Mouse (Mus musculus): ENCODE results near the gene Zfp541. TPM values are rescaled to one million over a fixed set of nuclear protein-coding genes. Genes with fewer than 3 reads are reported as not detected.
A peak's percentile ranks its signal among the peaks of the same experiment; 100 is the strongest.

The Zfp541 gene
- polyA plus RNA-seq, 1 experiment from 2014 or later = not detected

DNA sequence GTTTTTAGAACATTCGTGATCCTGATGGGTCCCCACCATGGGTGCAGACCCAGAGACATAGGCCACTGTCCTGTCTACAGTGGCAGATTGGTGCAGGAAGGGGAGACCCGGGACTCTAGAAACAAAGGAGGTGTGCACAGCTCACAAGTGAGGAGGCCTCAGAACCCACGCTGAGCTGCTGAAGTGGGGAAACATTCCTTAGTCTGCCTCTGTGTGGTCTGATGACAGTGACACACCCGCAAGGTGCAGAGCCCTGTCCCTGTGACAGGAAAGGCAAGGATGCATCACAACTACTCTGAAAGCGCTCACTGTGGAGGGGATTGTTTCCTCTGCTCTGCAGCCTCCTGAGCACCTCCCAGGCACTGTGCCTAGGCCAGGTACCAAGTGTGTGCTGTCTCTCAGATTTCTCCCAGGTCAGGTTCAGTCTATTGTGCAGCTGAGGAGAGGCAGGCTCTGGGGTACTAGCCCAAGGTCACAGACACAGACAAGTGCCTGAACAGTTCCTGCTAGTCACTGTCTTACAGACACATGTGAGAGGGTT lies 41.1 kb downstream of the Zfp541 start:
- Histone ChIP-seq H3K36me3 (peaks cover 60% of the 10 kb centered on the region), H3K4me3 (no peak overlapping the region), H3K4me1 (peaks cover 21% of the 10 kb centered on the region), H3K9me3 (replicated peaks) (no peaks in the 10 kb centered on the region), H3K27me3 (ENCODE audit: low read depth, poor library complexity, severe bottlenecking) (no peaks in the 10 kb centered on the region), H3K27ac (replicated peaks) (no peak overlapping the region)
- no peak for DNase-seq (ENCODE audit: low spot score)
- WGBS = 87% methylated on average over 5 of the region's 5 CpGs

DNA sequence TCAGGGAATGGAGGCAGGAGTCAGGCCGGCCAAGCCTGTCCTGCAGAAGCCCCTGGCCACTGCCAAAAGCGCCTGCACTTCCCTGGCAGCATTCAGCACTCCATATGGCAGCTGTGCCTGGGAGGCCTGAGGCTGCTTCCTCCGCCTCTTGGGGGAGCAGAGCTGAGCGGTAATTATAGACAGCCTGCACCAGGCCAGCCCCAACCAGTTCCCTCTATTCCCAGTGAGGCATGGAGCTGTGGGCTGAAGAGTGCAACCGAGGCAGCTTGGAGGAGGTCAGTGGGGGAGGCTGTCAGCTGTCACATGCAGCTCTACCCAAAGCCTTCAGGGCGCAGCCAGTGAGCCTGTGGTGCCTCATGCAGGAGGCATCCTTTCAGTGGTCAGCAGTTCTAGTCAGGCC lies 42.1 kb downstream of the Zfp541 start:
- no peak for DNase-seq (ENCODE audit: low spot score)
- no peak overlapping the region for H3K27ac ChIP-seq (replicated peaks)
- H3K4me3 ChIP-seq = no peak overlapping the region
- H3K9me3 ChIP-seq (replicated peaks) = no peaks in the 10 kb centered on the region
- H3K27me3 ChIP-seq (ENCODE audit: low read depth, poor library complexity, severe bottlenecking) = no peaks in the 10 kb centered on the region
- H3K4me1 ChIP-seq = peaks cover 19% of the 10 kb centered on the region
- peaks cover 70% of the 10 kb centered on the region for H3K36me3 ChIP-seq
- 79% methylated on average over 6 of the region's 6 CpGs for WGBS

DNA sequence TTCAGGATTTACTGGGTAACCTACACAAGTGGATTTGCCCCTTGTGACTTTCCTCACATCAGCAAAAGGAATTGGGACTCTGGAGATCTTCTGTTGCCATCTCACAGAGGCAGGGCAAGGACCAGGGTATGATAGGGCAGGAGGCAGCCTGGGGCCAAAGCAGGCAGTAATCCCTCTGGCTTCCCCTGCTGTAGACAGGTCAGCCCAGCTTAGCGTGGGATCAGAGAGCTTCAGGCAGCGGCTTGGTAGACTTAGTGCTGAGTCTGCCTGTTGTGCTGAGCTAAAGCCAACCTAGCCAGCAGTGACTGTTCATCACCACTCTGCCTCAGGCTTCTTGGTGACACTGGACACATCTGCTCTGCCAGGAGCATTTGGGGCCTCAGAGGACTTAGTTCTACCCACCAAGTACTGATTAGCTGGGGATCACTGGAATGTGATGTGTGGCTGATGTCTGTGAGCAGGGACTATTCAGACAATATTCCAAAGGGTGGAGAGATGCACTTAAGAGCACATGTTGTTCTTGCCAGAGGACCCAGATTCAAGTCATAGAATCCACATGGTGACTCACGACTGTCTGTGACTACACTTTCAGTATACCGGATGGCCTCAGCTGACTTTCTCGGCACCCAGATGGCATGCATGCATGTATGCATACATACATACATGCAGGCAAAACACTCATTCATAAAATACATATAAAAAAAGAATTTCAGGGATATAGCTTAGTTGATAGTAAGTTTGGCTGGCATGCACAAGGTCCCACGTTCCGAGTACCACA lies 43.2 kb downstream of the Zfp541 start:
- Histone ChIP-seq H3K4me3 (no peak overlapping the region), H3K27me3 (ENCODE audit: low read depth, poor library complexity, severe bottlenecking) (no peaks in the 10 kb centered on the region), H3K9me3 (replicated peaks) (no peaks in the 10 kb centered on the region), H3K36me3 (peaks cover 80% of the 10 kb centered on the region), H3K4me1 (peaks cover 10% of the 10 kb centered on the region), H3K27ac (replicated peaks) (no peak overlapping the region)
- DNase-seq (ENCODE audit: low spot score) = no peak
- WGBS = 92% methylated on average over 7 of the region's 7 CpGs

DNA sequence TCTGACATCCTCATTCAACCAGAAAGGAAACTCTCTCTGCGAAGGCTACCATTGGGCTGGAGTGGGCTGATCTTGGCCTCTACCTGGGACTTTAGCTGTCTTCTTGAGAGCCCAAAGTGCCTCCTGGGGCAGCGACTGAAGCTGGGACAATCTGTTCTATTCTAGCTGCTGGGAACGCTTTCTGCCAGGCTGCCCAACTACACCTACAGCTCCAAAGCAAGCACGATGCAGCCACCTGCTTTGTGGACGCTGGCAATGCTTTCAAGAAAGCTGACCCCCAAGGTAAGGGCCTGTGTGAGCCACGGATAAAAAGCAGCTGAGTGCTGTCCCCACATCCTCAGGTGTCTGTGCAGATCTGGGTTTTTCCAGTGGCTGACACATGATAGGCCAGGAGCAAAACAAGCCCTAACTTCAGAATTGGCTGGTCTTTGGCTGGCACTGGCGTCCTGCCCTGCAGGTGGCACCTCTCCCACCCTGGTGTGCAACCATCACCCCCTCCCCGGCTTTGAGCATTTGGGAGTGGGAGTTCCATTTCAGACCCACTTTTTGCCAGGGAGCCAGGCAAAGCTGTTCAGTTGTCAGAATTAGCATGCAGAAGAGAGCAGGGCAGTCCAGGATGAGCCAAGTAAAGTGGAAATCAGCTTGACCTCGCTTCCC lies 47.4 kb downstream of the Zfp541 start:
- no peak overlapping the region for H3K4me3 ChIP-seq
- no peak for DNase-seq (ENCODE audit: low spot score)
- WGBS = 92% methylated on average over 9 of the region's 9 CpGs
- H3K4me1 ChIP-seq = no peaks in the 10 kb centered on the region; the same call in 1 of the 2 replicates
- no peaks in the 10 kb centered on the region for H3K9me3 ChIP-seq (replicated peaks)
- peaks cover 86% of the 10 kb centered on the region for H3K36me3 ChIP-seq
- no peak overlapping the region for H3K27ac ChIP-seq (replicated peaks)
- H3K27me3 ChIP-seq (ENCODE audit: low read depth, poor library complexity, severe bottlenecking) = no peaks in the 10 kb centered on the region

DNA sequence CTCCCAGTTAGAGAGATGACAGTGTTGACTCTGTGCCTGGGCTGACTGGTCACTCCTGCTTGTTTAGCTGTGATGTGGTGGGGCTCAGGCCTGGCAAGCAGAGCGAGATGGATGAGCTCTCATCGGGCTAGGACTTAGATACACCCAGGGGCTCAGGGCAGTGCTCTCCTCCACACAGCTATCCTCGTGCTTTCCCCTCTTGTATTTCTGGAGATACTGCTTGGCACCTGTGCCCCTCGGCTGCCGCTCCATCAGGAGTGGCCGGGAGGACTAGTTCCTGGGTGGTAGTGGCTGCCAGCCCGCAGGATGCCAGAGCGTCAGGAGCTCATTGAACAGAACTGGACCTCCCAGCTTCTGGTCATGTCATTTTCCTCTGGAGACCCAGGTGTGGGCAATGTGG lies 48.5 kb downstream of the Zfp541 start:
- Histone ChIP-seq H3K27me3 (ENCODE audit: low read depth, poor library complexity, severe bottlenecking) (no peaks in the 10 kb centered on the region), H3K9me3 (replicated peaks) (no peaks in the 10 kb centered on the region), H3K27ac (replicated peaks) (no peak overlapping the region), H3K4me1 (no peaks in the 10 kb centered on the region), H3K36me3 (peaks cover 87% of the 10 kb centered on the region), H3K4me3 (no peak overlapping the region)
- no peak for DNase-seq (ENCODE audit: low spot score)
- WGBS = 92% methylated on average over 8 of the region's 8 CpGs

DNA sequence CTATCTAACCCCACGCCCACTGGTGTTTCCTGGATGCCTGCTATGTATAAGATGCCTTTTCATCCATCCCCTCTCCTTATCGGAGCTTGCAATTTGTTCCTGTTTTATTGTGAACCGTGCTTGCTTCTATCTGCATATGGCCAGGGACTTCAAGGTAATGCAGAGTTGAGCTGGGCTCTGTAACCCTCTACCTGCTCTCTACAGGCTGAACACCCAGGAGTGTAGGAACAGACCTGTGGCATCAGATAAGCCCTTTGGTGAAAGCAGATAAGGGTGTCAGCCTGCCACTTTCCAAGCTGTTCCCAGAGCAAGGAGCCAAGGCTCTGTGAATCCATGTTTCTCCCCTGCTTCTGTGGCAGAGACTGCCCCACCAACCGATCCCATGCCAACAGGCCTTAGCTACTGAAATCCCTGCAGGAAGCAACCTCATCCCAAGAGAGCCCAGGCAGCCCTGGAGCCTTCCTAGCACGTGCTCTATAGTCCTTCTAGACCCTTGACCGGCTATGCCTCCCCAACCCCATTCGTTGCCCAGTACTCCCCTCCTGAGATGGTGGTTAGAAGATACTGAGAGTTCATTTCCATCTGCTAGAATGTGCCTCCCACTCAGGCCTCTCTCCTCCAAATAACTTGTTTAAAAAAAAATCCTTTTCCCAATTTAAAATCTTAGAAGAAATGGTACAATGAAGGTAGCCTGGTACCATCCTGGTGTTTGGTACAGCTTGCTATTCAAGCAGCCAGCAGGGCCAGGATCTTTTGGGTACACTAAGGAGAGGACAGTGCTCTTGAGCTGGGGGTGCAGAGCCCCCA lies 49.9 kb downstream of the Zfp541 start:
- Histone ChIP-seq H3K4me3 (no peak overlapping the region), H3K27me3 (ENCODE audit: low read depth, poor library complexity, severe bottlenecking) (no peaks in the 10 kb centered on the region), H3K4me1 (no peaks in the 10 kb centered on the region), H3K27ac (replicated peaks) (no peak overlapping the region), H3K36me3 (peaks cover 96% of the 10 kb centered on the region), H3K9me3 (replicated peaks) (no peaks in the 10 kb centered on the region)
- 92% methylated on average over 7 of the region's 7 CpGs for WGBS
- no peak for DNase-seq (ENCODE audit: low spot score)

DNA sequence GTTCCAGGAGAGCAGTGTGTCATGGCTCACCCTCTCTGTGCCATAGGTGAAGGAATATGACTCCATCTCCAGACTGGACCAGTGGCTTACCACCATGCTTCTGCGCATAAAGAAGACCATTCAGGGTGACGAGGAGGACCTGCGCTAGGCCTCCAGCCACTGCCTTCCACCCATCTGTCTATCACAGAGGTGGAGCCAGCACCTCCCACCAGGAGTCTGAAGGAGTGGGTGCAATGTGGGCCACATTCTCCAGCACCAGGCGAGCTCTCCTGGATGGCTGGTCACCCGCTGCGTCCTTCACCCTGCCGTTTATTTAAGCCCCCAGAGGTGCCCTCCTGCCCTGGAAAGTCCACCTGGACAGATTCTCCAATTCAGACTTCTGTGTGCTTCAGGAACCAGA lies 54.8 kb downstream of the Zfp541 start:
- H3K27me3 ChIP-seq (ENCODE audit: low read depth, poor library complexity, severe bottlenecking) = no peaks in the 10 kb centered on the region
- DNase-seq (ENCODE audit: low spot score) = no peak
- H3K4me3 ChIP-seq = no peak overlapping the region
- H3K9me3 ChIP-seq (replicated peaks) = no peaks in the 10 kb centered on the region
- peaks cover 64% of the 10 kb centered on the region for H3K36me3 ChIP-seq
- no peak overlapping the region for H3K27ac ChIP-seq (replicated peaks)
- WGBS = 90% methylated on average over 7 of the region's 7 CpGs
- H3K4me1 ChIP-seq = peaks cover 17% of the 10 kb centered on the region

DNA sequence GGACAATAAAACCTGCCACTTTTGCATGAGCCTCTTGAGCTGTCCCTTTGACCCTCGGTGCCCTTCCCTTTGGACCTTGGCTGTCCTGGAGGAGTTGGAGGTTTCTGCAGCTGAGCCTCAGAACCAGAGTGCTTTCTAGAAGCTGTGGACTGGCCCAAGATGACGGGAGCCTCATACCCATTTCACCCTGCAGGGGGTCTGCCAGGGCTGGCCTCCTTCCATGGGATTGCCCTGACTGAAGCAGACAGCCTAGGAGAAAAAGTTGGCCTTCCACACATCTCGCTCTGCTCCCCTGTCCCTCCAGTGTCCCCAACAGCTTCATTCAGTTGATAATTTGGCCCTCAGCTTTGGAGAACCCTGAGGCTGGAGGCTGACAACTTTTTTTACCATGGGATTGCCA lies 55.5 kb downstream of the Zfp541 start:
- 81% methylated on average over 3 of the region's 3 CpGs for WGBS
- Histone ChIP-seq H3K36me3 (peaks cover 57% of the 10 kb centered on the region), H3K4me3 (no peak overlapping the region), H3K27ac (replicated peaks) (no peak overlapping the region), H3K4me1 (peaks cover 17% of the 10 kb centered on the region), H3K9me3 (replicated peaks) (no peaks in the 10 kb centered on the region), H3K27me3 (ENCODE audit: low read depth, poor library complexity, severe bottlenecking) (no peaks in the 10 kb centered on the region)
- no peak for DNase-seq (ENCODE audit: low spot score)

DNA sequence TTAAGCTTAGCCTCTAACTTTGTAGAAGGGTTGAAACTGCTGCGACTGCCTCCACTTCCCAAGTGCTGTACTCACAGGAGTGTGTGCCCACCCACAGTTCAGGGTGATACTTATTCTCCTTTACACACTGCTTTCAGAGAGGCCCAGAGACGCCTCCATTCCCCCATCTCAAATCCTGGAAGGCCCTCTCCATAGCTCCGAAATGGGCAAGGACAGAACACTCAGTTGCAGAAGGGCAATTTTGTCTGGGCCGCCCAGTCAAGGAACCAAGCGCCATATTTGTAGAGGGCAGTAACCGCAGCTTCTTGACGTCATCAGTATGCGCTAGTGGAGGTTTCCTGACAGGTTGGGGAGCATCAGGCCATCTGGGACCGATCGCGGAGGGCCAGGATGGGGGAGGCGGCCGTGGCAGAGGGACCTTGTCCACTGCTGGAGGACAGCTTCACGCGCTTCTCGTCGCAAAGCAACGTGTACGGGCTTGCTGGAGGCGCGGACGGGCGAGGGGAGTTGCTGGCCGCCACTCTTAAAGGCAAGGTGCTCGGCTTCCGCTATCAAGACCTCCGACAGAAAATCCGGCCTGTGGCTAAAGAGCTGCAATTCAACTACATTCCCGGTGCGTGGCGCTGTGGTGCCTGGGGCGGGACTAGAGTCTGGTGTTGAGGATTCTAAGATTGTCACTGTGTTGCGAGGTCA lies 58.1 kb downstream of the Zfp541 start, which contains the start of gene Kptn:
Kptn (plus strand) TSS at position 327 of the 693 bp plus-strand sequence.
- H3K27ac ChIP-seq (replicated peaks) = peak within 1 kb of the TSS; percentile 95
- H3K4me3 ChIP-seq = peak within 1 kb of the TSS; percentile 73
- peaks cover 17% of the 10 kb centered on the region for H3K4me1 ChIP-seq
- WGBS = 2% methylated on average over 33 of the region's 33 CpGs
- H3K36me3 ChIP-seq = peaks cover 34% of the 10 kb centered on the region
- no peaks in the 10 kb centered on the region for H3K9me3 ChIP-seq (replicated peaks)
- no peaks in the 10 kb centered on the region for H3K27me3 ChIP-seq (ENCODE audit: low read depth, poor library complexity, severe bottlenecking)
- DNase-seq (ENCODE audit: low spot score) = peak; percentile 92

DNA sequence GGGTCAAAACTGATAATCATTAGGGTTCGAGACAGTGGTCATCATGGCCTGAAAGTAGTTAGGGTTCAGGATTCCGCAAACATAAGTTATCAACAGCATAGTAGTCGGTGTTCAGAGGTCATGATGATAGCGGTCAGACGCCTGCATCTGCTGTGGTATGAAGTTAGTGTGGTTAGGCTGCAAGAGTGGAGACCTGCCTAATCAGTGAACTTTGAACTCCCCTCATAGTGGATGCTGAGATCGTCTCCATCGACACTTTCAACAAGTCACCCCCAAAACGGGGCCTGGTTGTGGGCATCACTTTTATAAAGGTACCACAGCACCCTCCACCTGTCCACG lies 58.6 kb downstream of the Zfp541 start:
- no peaks in the 10 kb centered on the region for H3K9me3 ChIP-seq (replicated peaks)
- H3K36me3 ChIP-seq = peaks cover 29% of the 10 kb centered on the region
- WGBS = 56% methylated on average over 9 of the region's 9 CpGs
- H3K4me1 ChIP-seq = peaks cover 17% of the 10 kb centered on the region
- no peaks in the 10 kb centered on the region for H3K27me3 ChIP-seq (ENCODE audit: low read depth, poor library complexity, severe bottlenecking)
- peak overlapping the region; percentile 95 for H3K27ac ChIP-seq (replicated peaks)
- DNase-seq (ENCODE audit: low spot score) = no peak
- H3K4me3 ChIP-seq = peak overlapping the region; percentile 73

DNA sequence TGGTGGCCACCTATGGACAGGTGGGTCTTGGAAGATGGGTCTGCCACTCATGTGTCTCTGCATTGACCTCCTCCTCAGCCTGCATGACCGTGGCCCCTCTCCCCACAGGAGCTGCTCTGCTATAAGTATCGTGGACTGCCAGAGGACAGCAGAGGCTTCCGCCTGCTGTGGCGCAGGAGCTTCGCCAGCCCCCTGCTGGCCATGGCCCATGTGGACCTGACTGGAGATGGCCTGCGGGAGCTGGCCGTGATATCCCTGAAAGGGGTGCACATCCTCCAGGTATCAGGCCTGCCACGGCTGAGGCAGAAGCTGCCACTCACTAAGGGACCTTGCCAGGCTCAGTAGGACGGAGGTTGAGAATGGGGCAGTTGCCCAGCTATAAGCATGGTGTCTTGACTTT lies 64.2 kb downstream of the Zfp541 start:
- Histone ChIP-seq H3K27me3 (ENCODE audit: low read depth, poor library complexity, severe bottlenecking) (peaks cover 7% of the 10 kb centered on the region; the same call in 1 of the 2 replicates), H3K4me1 (peaks cover 22% of the 10 kb centered on the region), H3K36me3 (peaks cover 13% of the 10 kb centered on the region; the same call in 1 of the 2 replicates), H3K27ac (replicated peaks) (no peak overlapping the region), H3K9me3 (replicated peaks) (no peaks in the 10 kb centered on the region), H3K4me3 (no peak overlapping the region)
- DNase-seq (ENCODE audit: low spot score) = no peak
- 85% methylated on average over 9 of the region's 9 CpGs for WGBS

DNA sequence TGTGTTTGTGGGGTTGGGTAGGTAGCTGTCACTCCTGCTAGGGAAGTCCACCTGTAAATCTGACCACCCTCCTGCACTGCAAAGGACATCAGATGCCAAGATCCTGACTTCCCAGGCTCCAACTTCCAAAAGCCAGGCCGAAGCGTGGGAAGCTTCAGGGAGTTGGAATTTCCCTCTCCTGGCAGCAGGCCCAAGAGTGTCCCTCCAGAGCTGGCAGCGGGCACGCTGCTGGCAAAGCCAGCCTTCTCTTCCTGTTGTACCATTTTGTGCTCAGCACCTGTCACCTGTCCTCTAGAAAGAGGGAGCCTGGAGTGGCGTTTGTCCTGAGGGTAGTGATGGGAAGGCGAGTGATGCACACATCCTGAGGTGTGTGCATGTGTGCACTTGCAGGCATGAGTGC lies 66.7 kb downstream of the Zfp541 start:
- WGBS = 89% methylated on average over 6 of the region's 6 CpGs
- no peaks in the 10 kb centered on the region for H3K9me3 ChIP-seq (replicated peaks)

More for the DNA sequence above, 66.7 kb downstream of the Zfp541 start:
- Histone ChIP-seq H3K4me1 (peaks cover 45% of the 10 kb centered on the region), H3K4me3 (no peak overlapping the region), H3K27ac (replicated peaks) (no peak overlapping the region), H3K27me3 (ENCODE audit: low read depth, poor library complexity, severe bottlenecking) (peaks cover 19% of the 10 kb centered on the region), H3K36me3 (peaks cover 10% of the 10 kb centered on the region; the same call in 1 of the 2 replicates)
- DNase-seq (ENCODE audit: low spot score) = no peak
